Mouse (Mus musculus): ENCODE data around the gene Chd9. TPM values are rescaled to one million over a fixed set of nuclear protein-coding genes. Genes with fewer than 3 reads are reported as not detected.

Gene Chd9
- 67.5 and 72.2 TPM in 2 replicates for polyA plus RNA-seq (2015; fragmentation: Nextera tagmentation; extraction: Ambion mirVana)

DNA sequence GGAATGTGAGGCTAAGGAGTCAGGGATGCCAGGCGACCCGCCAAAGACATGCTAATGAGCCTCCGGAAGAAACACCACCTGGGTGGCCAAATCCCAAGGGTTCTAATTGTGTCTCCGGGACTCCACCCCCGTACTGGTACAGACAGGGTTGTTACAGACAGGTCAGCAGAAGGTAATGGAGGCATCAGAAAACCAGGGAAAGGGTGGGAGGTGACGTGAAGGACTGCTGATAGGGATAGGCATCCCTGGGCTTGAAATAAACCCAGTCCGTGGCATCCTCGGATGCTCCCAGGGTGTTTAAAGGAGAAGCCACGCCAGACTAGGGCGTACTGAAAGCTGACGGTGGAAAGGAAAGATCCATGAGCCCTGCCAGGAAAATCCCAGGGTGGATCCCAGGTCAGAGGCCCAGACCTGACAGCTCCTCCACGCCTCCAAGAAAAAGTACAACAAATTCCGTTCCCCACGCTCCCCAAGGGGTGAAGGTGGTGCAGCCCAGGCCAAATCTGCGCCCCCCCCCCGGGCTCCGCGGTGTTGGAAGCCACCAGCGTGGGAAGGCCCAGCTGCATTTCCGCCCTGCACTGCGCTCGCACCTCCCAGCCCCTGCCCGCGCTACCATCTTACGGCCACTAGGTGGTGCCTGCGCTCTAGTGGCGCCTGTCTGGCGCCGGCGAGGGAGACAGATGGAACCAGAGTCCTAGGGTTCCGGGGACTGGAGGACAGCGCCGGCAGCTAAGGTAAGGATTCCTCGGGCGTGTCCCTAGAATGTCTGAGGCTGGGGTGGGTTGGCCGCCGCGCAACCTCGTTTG lies at the start of gene Chd9:
Chd9 (plus strand) TSS at position 172 of the 806 bp plus-strand sequence.

DNA sequence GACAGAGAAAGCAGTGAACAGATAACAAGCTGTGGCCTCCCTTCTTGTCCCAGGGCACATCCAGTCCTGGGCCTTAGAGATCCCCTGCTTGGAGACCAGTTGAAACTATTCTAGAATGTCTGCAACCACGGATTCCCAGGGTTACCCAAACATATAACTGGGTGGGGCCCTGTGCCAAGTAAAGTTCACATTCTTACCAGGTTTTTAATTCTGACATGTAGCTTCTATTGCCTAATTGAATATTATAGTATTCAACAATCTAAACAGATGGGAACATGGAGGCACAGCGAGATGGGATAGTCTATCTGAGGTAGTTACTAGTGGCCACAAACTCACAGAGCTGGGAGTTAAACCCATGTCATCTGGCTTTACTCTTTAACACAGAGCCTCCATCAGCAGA lies 10.9 kb upstream of the Chd9 start, which contains the start of gene Gm19935:
Gm19935 (minus strand) TSS at position 101 of the 400 bp plus-strand sequence.

GRCm38 (mm10) chr8:91069834-91070233 lies 241.7 kb downstream of the Chd9 start, which contains the start of gene Rbl2:
Rbl2 (plus strand) TSS chr8:91070057.

Small RNAs within 50 kb of the gene (microRNA-seq; reads per million reads assigned to microRNA genes)
- gene Gm44382 (ENCODE audit: borderline replicate concordance, insufficient number of aligned reads): not detected

Other genes starting within 250 kb of the Chd9 start
- 0.43 TPM in 1 of 2 replicates, not detected in the other for gene Gm19935, start 11.0 kb upstream of the Chd9 start, polyA plus RNA-seq (2015; fragmentation: Nextera tagmentation; extraction: Ambion mirVana)
- gene Rbl2, start 241.7 kb downstream of the Chd9 start, polyA plus RNA-seq (2015; fragmentation: Nextera tagmentation; extraction: Ambion mirVana): 11.6 and 16.6 TPM in 2 replicates